Mouse (Mus musculus) kidney, adult 2 months (tissue): ENCODE data around the gene Lamp1.

Source experiments
- CTCF ChIP-seq: fragments of 200-500 bp; conservative IDR thresholded peaks from 2 replicates; pipeline ENCODE4 v1.5.1; 2011; ENCODE audit warnings: low read depth, mild to moderate bottlenecking, control low read depth, low read length, moderate library complexity, mixed read lengths; ENCODE audit not compliant: insufficient read depth, insufficient read length
- POLR2A ChIP-seq: fragments of 200-500 bp; IDR thresholded peaks from one replicate; pipeline ENCODE4 v1.6.1; 2011; ENCODE audit warnings: low read depth, low read length, control low read depth

DNA sequence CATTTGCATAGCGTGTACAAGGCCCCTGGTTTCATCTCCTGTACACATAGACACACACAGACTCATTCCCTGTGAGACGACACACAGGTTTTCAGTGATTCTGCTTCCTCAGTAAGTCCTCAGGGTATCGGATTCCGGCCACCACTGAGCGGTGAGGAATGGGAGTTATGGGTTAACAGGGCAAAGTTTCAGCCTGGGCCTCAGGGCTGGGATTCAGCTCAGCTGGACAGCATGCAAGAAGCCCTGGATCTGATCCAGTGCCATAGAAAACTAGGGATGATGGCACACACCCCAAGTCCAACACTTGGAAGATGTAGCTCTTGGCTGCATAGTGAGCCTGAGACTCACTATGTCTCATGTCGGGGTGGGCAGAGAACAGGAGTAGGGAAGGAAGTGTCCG lies 21.0 kb downstream of the Lamp1 start:
- TF ChIP-seq POLR2A (no peak), CTCF (no peak)
